Mouse (Mus musculus) hindbrain, postnatal 0 days (tissue): Measurements from ENCODE around the gene Sp1. TPM values are rescaled to one million over a fixed set of nuclear protein-coding genes. Genes with fewer than 3 reads are reported as not detected.

Source experiments
- ATAC-seq: fragments of 200-750 bp; cut with Nextera tagmentation; 2 replicates; pipeline ENCODE4 v1.8.0; 2017; ENCODE audit warnings: mild to moderate bottlenecking, moderate TSS enrichment, moderate library complexity
- DNase-seq: peaks from one replicate; pipeline ENCODE4 v3.0.0-alpha.2; 2015; ENCODE audit warnings: low spot score
- H3K27ac ChIP-seq: fragments of 300-500 bp; sonication (generic); 2 replicates; pipeline ENCODE4 v1.5.1; 2014; ENCODE audit warnings: mild to moderate bottlenecking
- H3K27me3 ChIP-seq: fragments of 300-500 bp; sonication (generic); 2 replicates; pipeline ENCODE4 v1.6.1; 2014; ENCODE audit warnings: low read length, mixed read lengths; ENCODE audit not compliant: insufficient read depth
- H3K36me3 ChIP-seq: fragments of 300-500 bp; sonication (generic); 2 replicates; pipeline ENCODE4 v1.6.1; 2014; ENCODE audit warnings: low read length, mixed read lengths; ENCODE audit not compliant: insufficient read depth
- H3K4me1 ChIP-seq: fragments of 300-500 bp; sonication (generic); 2 replicates; pipeline ENCODE4 v1.6.1; 2014; ENCODE audit warnings: antibody characterized with exemption, low read length, mixed read lengths; ENCODE audit not compliant: insufficient read depth
- H3K4me2 ChIP-seq: fragments of 300-500 bp; sonication (generic); 2 replicates; pipeline ENCODE4 v1.6.1; 2014; ENCODE audit warnings: low read depth, mild to moderate bottlenecking, low read length, moderate library complexity, mixed read lengths
- H3K4me3 ChIP-seq: fragments of 300-500 bp; sonication (generic); 2 replicates; pipeline ENCODE4 v1.5.1; 2014; ENCODE audit warnings: low read length
- H3K9ac ChIP-seq: fragments of 300-500 bp; sonication (generic); replicated peaks from 2 replicates; pipeline ENCODE4 v1.6.1; 2014; ENCODE audit warnings: mild to moderate bottlenecking, low read length, moderate library complexity, mixed read lengths
- H3K9me3 ChIP-seq: fragments of 300-500 bp; sonication (generic); 2 replicates; pipeline ENCODE4 v1.6.1; 2016; ENCODE audit warnings: low read length, mixed read lengths
- CTCF ChIP-seq: IDR thresholded peaks from 2 replicates; pipeline ENCODE4 v1.5.1; 2016; ENCODE audit warnings: antibody characterized with exemption, control low read depth, low read depth
- WGBS: fragments of 180-500 bp; shearing (Covaris S2); extraction: QIAGEN DNeasy Blood & Tissue Kit; methylation state at CpG from one replicate; pipeline ENCODE4 v1.1.7; 2014; 5-methylcytosine and 5-hydroxymethylcytosine counted together
- polyA plus RNA-seq: library from polyadenylated mRNA; unstranded; fragments of >200 nt; fragmentation: Nextera tagmentation; extraction: Ambion mirVana; gene quantifications from 2 replicates; pipeline ENCODE4 v1.2.1, GENCODE M21; 2015
- total RNA-seq: library from RNA; depleted of rRNA; stranded (reverse); fragments of >200 nt; gene quantifications from 2 replicates; pipeline ENCODE4 v1.2.3, GENCODE M21; 2014; rRNA removed

Sp1 gene
- total RNA-seq (24.7 and 26.0 TPM in 2 replicates), polyA plus RNA-seq (3.0 and 3.5 TPM in 2 replicates)

- peak within 1 kb of the TSS; percentile 56 for H3K4me2 ChIP-seq
- ATAC-seq = peak; percentile 99
- DNase-seq = peak; percentile 99
- TF ChIP-seq CTCF = peak; percentile 30
- peaks cover 6% of the 10 kb centered on the region; the same call in 1 of the 2 replicates for H3K4me1 ChIP-seq
- peak within 1 kb of the TSS; percentile 100 for H3K27ac ChIP-seq
- no peaks in the 10 kb centered on the region for H3K9me3 ChIP-seq
- H3K9ac ChIP-seq = peak within 1 kb of the TSS; percentile 91
- under 1% methylated on average over 38 of the region's 38 CpGs for WGBS
- H3K36me3 ChIP-seq = peaks cover 23% of the 10 kb centered on the region
- H3K4me3 ChIP-seq = peak within 1 kb of the TSS; percentile 83
- H3K27me3 ChIP-seq = no peaks in the 10 kb centered on the region
Measured at GRCm38 (mm10) chr15:102405489-102406195, at the start of gene Sp1. Gene Sp1, plus strand, starts transcription at chr15:102406143.

GRCm38 (mm10) chr15:102356501-102357325, 49.2 kb upstream of the Sp1 start:
- Histone ChIP-seq H3K4me2 (peak overlapping the region; percentile 97; the same call in 1 of the 2 replicates), H3K36me3 (no peaks in the 10 kb centered on the region), H3K27me3 (peaks cover 22% of the 10 kb centered on the region), H3K4me1 (peaks cover 8% of the 10 kb centered on the region), H3K27ac (no peak overlapping the region), H3K4me3 (no peak overlapping the region), H3K9me3 (no peaks in the 10 kb centered on the region), H3K9ac (no peak overlapping the region)
- WGBS = 42% methylated on average over 16 of the region's 16 CpGs
- DNase-seq (no peak), ATAC-seq (no peak)
- no peak for TF ChIP-seq CTCF

- peaks cover 8% of the 10 kb centered on the region for H3K4me1 ChIP-seq
- 7% methylated on average over 25 of the region's 25 CpGs for WGBS
- peaks cover 22% of the 10 kb centered on the region for H3K27me3 ChIP-seq
- no peaks in the 10 kb centered on the region for H3K9me3 ChIP-seq
- peak; percentile 38 for TF ChIP-seq CTCF
- no peak overlapping the region for H3K27ac ChIP-seq
- no peak overlapping the region for H3K9ac ChIP-seq
- no peak for ATAC-seq
- no peaks in the 10 kb centered on the region for H3K36me3 ChIP-seq
- DNase-seq = peak; percentile 21
- peak overlapping the region; percentile 17; the same call in 1 of the 2 replicates for H3K4me3 ChIP-seq
- H3K4me2 ChIP-seq = peak overlapping the region; percentile 49
Measured at GRCm38 (mm10) chr15:102358126-102358525, 47.8 kb upstream of the Sp1 start.

GRCm38 (mm10) chr15:102358834-102359233, 47.1 kb upstream of the Sp1 start:
- Histone ChIP-seq H3K4me3 (no peak overlapping the region), H3K36me3 (no peaks in the 10 kb centered on the region), H3K27ac (no peak overlapping the region), H3K9me3 (no peaks in the 10 kb centered on the region), H3K4me2 (no peak overlapping the region), H3K4me1 (peaks cover 8% of the 10 kb centered on the region), H3K27me3 (peaks cover 22% of the 10 kb centered on the region), H3K9ac (no peak overlapping the region)
- TF ChIP-seq CTCF = no peak
- WGBS = 30% methylated on average over 5 of the region's 5 CpGs
- DNase-seq = no peak
- ATAC-seq = no peak

GRCm38 (mm10) chr15:102362648-102363047, 43.3 kb upstream of the Sp1 start:
- H3K27me3 ChIP-seq = peaks cover 13% of the 10 kb centered on the region
- WGBS = 13% methylated on average over 14 of the region's 14 CpGs
- no peak for TF ChIP-seq CTCF
- no peaks in the 10 kb centered on the region for H3K9me3 ChIP-seq
- H3K36me3 ChIP-seq = no peaks in the 10 kb centered on the region
- H3K4me1 ChIP-seq = peaks cover 8% of the 10 kb centered on the region
- H3K9ac ChIP-seq = no peak overlapping the region
- no peak overlapping the region for H3K4me3 ChIP-seq
- no peak overlapping the region for H3K27ac ChIP-seq
- H3K4me2 ChIP-seq = peak overlapping the region; percentile 36
- DNase-seq (no peak), ATAC-seq (no peak)

- DNase-seq (no peak), ATAC-seq (no peak)
- TF ChIP-seq CTCF = no peak
- Histone ChIP-seq H3K36me3 (no peaks in the 10 kb centered on the region), H3K27me3 (no peaks in the 10 kb centered on the region), H3K4me2 (no peak overlapping the region), H3K4me3 (no peak overlapping the region), H3K27ac (no peak overlapping the region), H3K9ac (no peak overlapping the region), H3K4me1 (no peaks in the 10 kb centered on the region; the same call in 1 of the 2 replicates), H3K9me3 (no peaks in the 10 kb centered on the region)
- WGBS = 96% methylated on average over 1 of the region's 1 CpGs
Measured at GRCm38 (mm10) chr15:102364678-102365077, 41.3 kb upstream of the Sp1 start.
